Mouse (Mus musculus): Measurements from ENCODE around the gene Psip1.
"Not testable (repeated sequence)": the region's sequence is repeated elsewhere in the genome, so short reads cannot be mapped to it uniquely, and the experiment has no call there.

GRCm38 (mm10) chr4:83516144-83516543, 29.9 kb upstream of the Psip1 start:
- TF ChIP-seq CTCF (IDR thresholded peaks at IDR 0.05; ENCODE audit: control insufficient read depth, insufficient read depth, insufficient replicate concordance, low read depth, low read length); POLR2A (IDR thresholded peaks at IDR 0.05; ENCODE audit: control insufficient read depth, low read depth, low read length): not testable (repeated sequence)

Measured in testis, adult 2 months (tissue).